Mouse (Mus musculus): ENCODE results near the gene Cant1. TPM values are rescaled to one million over a fixed set of nuclear protein-coding genes. Genes with fewer than 3 reads are reported as not detected.

The Cant1 gene
- polyA plus RNA-seq (2015; fragmentation: Nextera tagmentation; extraction: Ambion mirVana), result 29.3 and 30.6 TPM in 2 replicates

GRCm38 (mm10) chr11:118418834-118419504, at the start of gene Cant1:
Gene Cant1 (minus strand): TSS chr11:118419086.
- Histone ChIP-seq H3K9ac (peak within 1 kb of the TSS; percentile 99), H3K4me3 (peak within 1 kb of the TSS; percentile 97), H3K9me3 (no peaks in the 10 kb centered on the region), H3K4me2 (peak within 1 kb of the TSS; percentile 82), H3K27me3 (no peaks in the 10 kb centered on the region), H3K36me3 (peaks cover 29% of the 10 kb centered on the region), H3K27ac (peak within 1 kb of the TSS; percentile 84), H3K4me1 (peaks cover 43% of the 10 kb centered on the region)
- WGBS, result under 1% methylated on average over 47 of the region's 50 CpGs
- ATAC-seq (ENCODE audit: insufficient number of reproducible peaks, low FRiP score, low TSS enrichment, low read depth), result peak; percentile 92

GRCm38 (mm10) chr11:118467441-118468035, 48.7 kb upstream of the Cant1 start:
- Histone ChIP-seq H3K27ac (no peak overlapping the region), H3K9ac (no peak overlapping the region), H3K4me1 (peaks cover 9% of the 10 kb centered on the region; the same call in 1 of the 2 replicates), H3K4me3 (no peak overlapping the region), H3K27me3 (no peaks in the 10 kb centered on the region), H3K4me2 (no peak overlapping the region), H3K9me3 (no peaks in the 10 kb centered on the region), H3K36me3 (no peaks in the 10 kb centered on the region)
- ATAC-seq (ENCODE audit: insufficient number of reproducible peaks, low FRiP score, low TSS enrichment, low read depth), result no peak
- WGBS, result 63% methylated on average over 11 of the region's 11 CpGs

- H3K9ac ChIP-seq, result no peak overlapping the region
- H3K4me3 ChIP-seq, result no peak overlapping the region
- peaks cover 7% of the 10 kb centered on the region for H3K4me1 ChIP-seq
- H3K4me2 ChIP-seq, result no peak overlapping the region
- ATAC-seq (ENCODE audit: insufficient number of reproducible peaks, low FRiP score, low TSS enrichment, low read depth), result no peak
- H3K36me3 ChIP-seq, result no peaks in the 10 kb centered on the region
- 65% methylated on average over 6 of the region's 6 CpGs for WGBS
- no peaks in the 10 kb centered on the region for H3K27me3 ChIP-seq
- no peak overlapping the region for H3K27ac ChIP-seq
- H3K9me3 ChIP-seq, result no peaks in the 10 kb centered on the region
Measured at GRCm38 (mm10) chr11:118460280-118460679, 41.4 kb upstream of the Cant1 start.

GRCm38 (mm10) chr11:118459536-118459935, 40.6 kb upstream of the Cant1 start:
- H3K9ac ChIP-seq, result no peak overlapping the region
- H3K36me3 ChIP-seq, result no peaks in the 10 kb centered on the region
- H3K27me3 ChIP-seq, result no peaks in the 10 kb centered on the region
- peaks cover 7% of the 10 kb centered on the region for H3K4me1 ChIP-seq
- ATAC-seq (ENCODE audit: insufficient number of reproducible peaks, low FRiP score, low TSS enrichment, low read depth), result no peak
- no peak overlapping the region for H3K4me2 ChIP-seq
- H3K4me3 ChIP-seq, result no peak overlapping the region
- no peak overlapping the region for H3K27ac ChIP-seq
- WGBS, result 66% methylated on average over 4 of the region's 4 CpGs
- no peaks in the 10 kb centered on the region for H3K9me3 ChIP-seq

GRCm38 (mm10) chr11:118459051-118459450, 40.2 kb upstream of the Cant1 start:
- WGBS, result 28% methylated on average over 8 of the region's 8 CpGs

GRCm38 (mm10) chr11:118456937-118457336, 38.1 kb upstream of the Cant1 start:
- Histone ChIP-seq H3K27me3 (no peaks in the 10 kb centered on the region), H3K36me3 (no peaks in the 10 kb centered on the region), H3K4me3 (no peak overlapping the region), H3K4me1 (peaks cover 7% of the 10 kb centered on the region), H3K9ac (no peak overlapping the region), H3K4me2 (no peak overlapping the region), H3K9me3 (no peaks in the 10 kb centered on the region), H3K27ac (no peak overlapping the region)
- 82% methylated on average over 11 of the region's 11 CpGs for WGBS
- no peak for ATAC-seq (ENCODE audit: insufficient number of reproducible peaks, low FRiP score, low TSS enrichment, low read depth)

More at GRCm38 (mm10) chr11:118459051-118459450, 40.2 kb upstream of the Cant1 start:
- Histone ChIP-seq H3K36me3 (no peaks in the 10 kb centered on the region), H3K9me3 (no peaks in the 10 kb centered on the region), H3K4me3 (no peak overlapping the region), H3K27me3 (no peaks in the 10 kb centered on the region), H3K4me1 (peaks cover 7% of the 10 kb centered on the region), H3K9ac (no peak overlapping the region), H3K4me2 (no peak overlapping the region), H3K27ac (no peak overlapping the region)
- ATAC-seq (ENCODE audit: insufficient number of reproducible peaks, low FRiP score, low TSS enrichment, low read depth), result no peak

GRCm38 (mm10) chr11:118455788-118456187, 36.9 kb upstream of the Cant1 start:
- WGBS, result 84% methylated on average over 6 of the region's 6 CpGs
- Histone ChIP-seq H3K27me3 (no peaks in the 10 kb centered on the region), H3K9ac (no peak overlapping the region), H3K4me3 (no peak overlapping the region), H3K27ac (no peak overlapping the region), H3K4me1 (peaks cover 7% of the 10 kb centered on the region), H3K4me2 (no peak overlapping the region), H3K9me3 (no peaks in the 10 kb centered on the region), H3K36me3 (0 out of 2 replicates have a peak, but pooled peaks cover 5% of the 10 kb centered on the region)
- ATAC-seq (ENCODE audit: insufficient number of reproducible peaks, low FRiP score, low TSS enrichment, low read depth), result no peak

- Histone ChIP-seq H3K4me3 (no peak overlapping the region), H3K36me3 (0 out of 2 replicates have a peak, but pooled peaks cover 9% of the 10 kb centered on the region), H3K27me3 (no peaks in the 10 kb centered on the region), H3K4me1 (peaks cover 3% of the 10 kb centered on the region), H3K4me2 (no peak overlapping the region), H3K9ac (no peak overlapping the region), H3K27ac (no peak overlapping the region), H3K9me3 (no peaks in the 10 kb centered on the region)
- ATAC-seq (ENCODE audit: insufficient number of reproducible peaks, low FRiP score, low TSS enrichment, low read depth), result no peak
- 66% methylated on average over 11 of the region's 11 CpGs for WGBS
Measured at GRCm38 (mm10) chr11:118453886-118454671, 35.2 kb upstream of the Cant1 start.

- 75% methylated on average over 2 of the region's 2 CpGs for WGBS
- Histone ChIP-seq H3K9me3 (no peaks in the 10 kb centered on the region), H3K4me2 (no peak overlapping the region), H3K4me3 (no peak overlapping the region), H3K9ac (no peak overlapping the region), H3K27ac (no peak overlapping the region), H3K27me3 (no peaks in the 10 kb centered on the region), H3K4me1 (no peaks in the 10 kb centered on the region), H3K36me3 (peaks cover 12% of the 10 kb centered on the region; the same call in 1 of the 2 replicates)
- no peak for ATAC-seq (ENCODE audit: insufficient number of reproducible peaks, low FRiP score, low TSS enrichment, low read depth)
Measured at GRCm38 (mm10) chr11:118452955-118453354, 34.1 kb upstream of the Cant1 start.

GRCm38 (mm10) chr11:118451211-118451610, 32.3 kb upstream of the Cant1 start:
- H3K4me2 ChIP-seq, result no peak overlapping the region
- ATAC-seq (ENCODE audit: insufficient number of reproducible peaks, low FRiP score, low TSS enrichment, low read depth), result no peak
- H3K36me3 ChIP-seq, result peaks cover 18% of the 10 kb centered on the region; the same call in 1 of the 2 replicates
- peaks cover 5% of the 10 kb centered on the region for H3K4me1 ChIP-seq
- no peak overlapping the region for H3K4me3 ChIP-seq
- no peaks in the 10 kb centered on the region for H3K9me3 ChIP-seq
- no peaks in the 10 kb centered on the region for H3K27me3 ChIP-seq
- 80% methylated on average over 6 of the region's 6 CpGs for WGBS
- no peak overlapping the region for H3K27ac ChIP-seq
- no peak overlapping the region for H3K9ac ChIP-seq

GRCm38 (mm10) chr11:118448385-118448784, 29.5 kb upstream of the Cant1 start:
- Histone ChIP-seq H3K9me3 (no peaks in the 10 kb centered on the region), H3K4me2 (no peak overlapping the region), H3K4me1 (peaks cover 5% of the 10 kb centered on the region), H3K27me3 (0 out of 2 replicates have a peak, but pooled peaks cover 4% of the 10 kb centered on the region), H3K4me3 (no peak overlapping the region), H3K36me3 (peaks cover 18% of the 10 kb centered on the region; the same call in 1 of the 2 replicates), H3K27ac (no peak overlapping the region), H3K9ac (no peak overlapping the region)
- ATAC-seq (ENCODE audit: insufficient number of reproducible peaks, low FRiP score, low TSS enrichment, low read depth), result no peak
- 79% methylated on average over 8 of the region's 8 CpGs for WGBS
